Mouse (Mus musculus) limb, embryonic 14.5 days (tissue): Measurements from ENCODE around the gene Reg4. TPM values are rescaled to one million over a fixed set of nuclear protein-coding genes. Genes with fewer than 3 reads are reported as not detected.

Experiments
- ATAC-seq: fragments of 200-750 bp; cut with Nextera tagmentation; 2 replicates; pipeline ENCODE4 v1.8.0; 2017; ENCODE audit warnings: low read depth, moderate number of reproducible peaks, moderate TSS enrichment; ENCODE audit not compliant: low FRiP score
- DNase-seq: peaks from one replicate; pipeline ENCODE4 v3.0.0-alpha.2; 2015; ENCODE audit warnings: low spot score
- H3K27ac ChIP-seq: fragments of 300-500 bp; sonication (generic); replicated peaks from 2 replicates; pipeline ENCODE4 v1.5.1; 2014; ENCODE audit warnings: low read depth, mild to moderate bottlenecking, low read length, moderate library complexity, mixed read lengths
- H3K27me3 ChIP-seq: fragments of 300-500 bp; sonication (generic); 2 replicates; pipeline ENCODE4 v1.6.1; 2014; ENCODE audit warnings: low read length, mixed read lengths; ENCODE audit not compliant: control insufficient read depth, insufficient read depth
- H3K36me3 ChIP-seq: fragments of 300-500 bp; sonication (generic); 2 replicates; pipeline ENCODE4 v1.6.1; 2014; ENCODE audit warnings: mild to moderate bottlenecking, low read length, moderate library complexity, mixed read lengths; ENCODE audit not compliant: control insufficient read depth, insufficient read depth
- H3K4me1 ChIP-seq: fragments of 300-500 bp; sonication (generic); 2 replicates; pipeline ENCODE4 v1.6.1; 2014; ENCODE audit warnings: antibody characterized with exemption, low read length, mixed read lengths; ENCODE audit not compliant: control insufficient read depth, insufficient read depth
- H3K4me2 ChIP-seq: fragments of 300-500 bp; sonication (generic); replicated peaks from 2 replicates; pipeline ENCODE4 v1.6.1; 2014; ENCODE audit warnings: low read depth, mild to moderate bottlenecking, low read length, moderate library complexity; ENCODE audit not compliant: severe bottlenecking
- H3K4me3 ChIP-seq: fragments of 300-500 bp; sonication (generic); replicated peaks from 2 replicates; pipeline ENCODE4 v1.5.1; 2014; ENCODE audit warnings: low read length
- H3K9ac ChIP-seq: fragments of 300-500 bp; sonication (generic); 2 replicates; pipeline ENCODE4 v1.6.1; 2014; ENCODE audit warnings: mild to moderate bottlenecking, low read depth, low read length, moderate library complexity; ENCODE audit not compliant: severe bottlenecking
- H3K9me3 ChIP-seq: fragments of 300-500 bp; sonication (generic); 2 replicates; pipeline ENCODE4 v1.6.1; 2016; ENCODE audit warnings: low read length; ENCODE audit not compliant: control insufficient read depth
- POLR2A ChIP-seq: fragments of 200-500 bp; IDR thresholded peaks from 2 replicates; pipeline ENCODE4 v1.8.0; 2012; ENCODE audit warnings: inconsistent platforms, mild to moderate bottlenecking, moderate library complexity, borderline replicate concordance; ENCODE audit not compliant: insufficient read depth, insufficient read length; ENCODE audit errors: extremely low read depth
- WGBS: fragments of 180-500 bp; shearing (Covaris S2); extraction: QIAGEN DNeasy Blood & Tissue Kit; methylation state at CpG from one replicate; pipeline ENCODE4 v1.1.7; 2014; 5-methylcytosine and 5-hydroxymethylcytosine counted together
- polyA plus RNA-seq, 2 experiments: library from polyadenylated mRNA; depleted of rRNA in 1 of 2; stranded (reverse) in 1 of 2; unstranded in 1 of 2; fragments of >200 nt; fragmentation: Nextera tagmentation in 1 of 2; extraction: Ambion mirVana in 1 of 2; gene quantifications; 2 replicates each; pipeline versions ENCODE4 v1.2.1 to v1.2.3; 2012 to 2014

Reg4 gene
- polyA plus RNA-seq, 2 experiments = not detected

DNA sequence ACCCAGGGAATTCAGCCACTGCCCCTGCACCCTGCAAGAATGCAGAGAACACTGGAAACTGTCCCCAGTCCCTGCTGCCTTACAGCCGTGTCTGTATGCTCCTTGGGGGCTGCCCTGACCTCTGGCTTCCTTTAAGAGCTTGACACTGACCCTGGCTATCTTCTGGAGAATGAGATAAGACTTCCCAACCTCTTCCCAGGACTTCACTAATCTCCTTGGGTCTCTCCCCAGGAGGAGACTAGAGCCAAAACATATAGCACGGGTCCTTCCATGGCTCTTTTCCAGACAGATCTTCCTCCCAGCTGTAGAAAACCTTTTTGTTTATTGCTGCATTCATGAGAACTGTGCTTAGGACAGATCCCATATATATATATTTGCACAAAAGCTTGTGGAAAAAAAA lies 3.8 kb downstream of the Reg4 start:
- no peak for TF ChIP-seq POLR2A
- Histone ChIP-seq H3K27me3 (no peaks in the 10 kb centered on the region), H3K9ac (no peak overlapping the region), H3K4me1 (no peaks in the 10 kb centered on the region), H3K36me3 (no peaks in the 10 kb centered on the region), H3K4me2 (no peak overlapping the region), H3K4me3 (no peak overlapping the region), H3K9me3 (no peaks in the 10 kb centered on the region), H3K27ac (no peak overlapping the region)
- DNase-seq (peak; percentile 29), ATAC-seq (no peak)
- 65% methylated on average over 2 of the region's 2 CpGs for WGBS

DNA sequence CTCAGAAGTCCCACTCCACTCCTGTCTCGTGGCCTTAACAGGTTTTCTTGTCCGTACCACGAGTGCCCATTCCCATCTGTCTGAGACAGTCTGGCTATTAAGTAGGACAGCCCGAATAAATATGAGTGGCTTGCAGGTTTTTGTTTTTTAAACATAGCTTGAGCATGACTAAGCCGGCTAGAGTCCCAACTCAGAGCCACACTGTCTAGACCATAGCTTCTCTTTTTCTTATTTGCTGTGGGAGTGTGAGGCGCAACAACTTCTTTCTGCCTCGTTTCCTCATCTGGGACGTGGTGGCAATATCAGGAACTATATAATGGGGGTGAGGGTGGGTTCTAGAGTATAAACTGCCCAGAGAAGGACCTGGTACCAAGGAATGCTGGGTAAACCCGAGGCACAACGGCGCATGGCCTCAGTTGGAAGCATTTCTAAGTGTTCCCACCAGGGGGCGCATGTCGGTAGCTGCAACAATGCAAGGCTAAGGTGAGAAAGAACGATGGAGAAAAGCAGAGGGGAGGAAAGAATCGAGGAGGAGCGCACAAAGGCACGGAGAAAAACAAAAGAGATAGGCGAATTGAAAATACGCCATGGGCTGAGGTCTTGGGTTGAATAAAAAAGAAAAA lies 5.1 kb downstream of the Reg4 start:
- WGBS = 37% methylated on average over 19 of the region's 19 CpGs
- Histone ChIP-seq H3K9me3 (no peaks in the 10 kb centered on the region), H3K36me3 (no peaks in the 10 kb centered on the region), H3K4me2 (no peak overlapping the region), H3K4me3 (no peak overlapping the region), H3K9ac (no peak overlapping the region), H3K27me3 (no peaks in the 10 kb centered on the region), H3K4me1 (no peaks in the 10 kb centered on the region), H3K27ac (no peak overlapping the region)
- DNase-seq (peak; percentile 65), ATAC-seq (peak; percentile 65; the same call in 1 of the 2 replicates)
- no peak for TF ChIP-seq POLR2A

DNA sequence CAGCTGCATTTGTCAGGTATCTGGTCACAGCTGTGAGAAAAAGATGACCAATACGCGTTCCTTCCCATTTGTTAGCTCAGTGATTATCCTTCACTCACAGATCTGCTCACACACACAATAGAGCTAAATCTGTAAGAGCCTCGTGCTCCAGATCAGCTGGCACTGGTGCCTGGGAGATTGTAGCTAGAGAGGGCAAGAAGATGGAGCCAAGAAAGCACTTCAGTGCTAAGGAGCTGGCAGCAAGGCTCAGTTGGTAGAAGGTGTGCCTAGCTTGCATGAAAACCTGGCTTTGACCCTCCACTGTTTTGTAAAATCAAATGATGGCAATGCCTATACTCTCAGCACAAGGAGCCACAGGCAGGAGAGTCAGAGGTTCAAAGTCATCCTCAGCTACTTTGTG lies 5.8 kb downstream of the Reg4 start:
- ATAC-seq = no peak
- Histone ChIP-seq H3K36me3 (no peaks in the 10 kb centered on the region), H3K9ac (no peak overlapping the region), H3K4me3 (no peak overlapping the region), H3K27me3 (no peaks in the 10 kb centered on the region), H3K9me3 (no peaks in the 10 kb centered on the region), H3K27ac (no peak overlapping the region), H3K4me2 (no peak overlapping the region), H3K4me1 (no peaks in the 10 kb centered on the region)
- TF ChIP-seq POLR2A = no peak
- DNase-seq = no peak
- 80% methylated on average over 3 of the region's 3 CpGs for WGBS

DNA sequence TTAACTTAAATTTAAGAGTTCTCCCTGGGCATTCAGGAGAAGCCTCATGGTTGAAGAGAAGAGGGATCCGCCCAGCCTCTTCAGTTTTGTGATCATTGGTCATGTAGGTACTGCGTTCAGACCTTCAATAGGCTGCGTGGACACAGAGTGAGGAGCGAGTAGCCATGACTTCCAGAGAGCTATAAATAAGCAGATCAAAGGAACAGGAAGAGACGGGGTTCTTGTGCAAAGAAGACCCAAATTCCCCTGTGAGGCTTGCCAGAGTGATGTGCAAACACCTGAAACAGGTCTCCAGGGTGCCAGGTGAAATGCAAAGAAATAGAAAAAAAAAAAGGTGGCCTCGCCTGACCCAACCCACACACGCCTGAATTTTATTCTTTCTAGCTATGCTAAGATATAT lies 8.0 kb downstream of the Reg4 start:
- Histone ChIP-seq H3K4me2 (no peak overlapping the region), H3K27me3 (no peaks in the 10 kb centered on the region), H3K4me3 (no peak overlapping the region), H3K4me1 (no peaks in the 10 kb centered on the region), H3K27ac (no peak overlapping the region), H3K9ac (no peak overlapping the region), H3K9me3 (no peaks in the 10 kb centered on the region), H3K36me3 (no peaks in the 10 kb centered on the region)
- ATAC-seq = no peak
- 74% methylated on average over 7 of the region's 7 CpGs for WGBS
- TF ChIP-seq POLR2A = no peak
- DNase-seq = no peak

DNA sequence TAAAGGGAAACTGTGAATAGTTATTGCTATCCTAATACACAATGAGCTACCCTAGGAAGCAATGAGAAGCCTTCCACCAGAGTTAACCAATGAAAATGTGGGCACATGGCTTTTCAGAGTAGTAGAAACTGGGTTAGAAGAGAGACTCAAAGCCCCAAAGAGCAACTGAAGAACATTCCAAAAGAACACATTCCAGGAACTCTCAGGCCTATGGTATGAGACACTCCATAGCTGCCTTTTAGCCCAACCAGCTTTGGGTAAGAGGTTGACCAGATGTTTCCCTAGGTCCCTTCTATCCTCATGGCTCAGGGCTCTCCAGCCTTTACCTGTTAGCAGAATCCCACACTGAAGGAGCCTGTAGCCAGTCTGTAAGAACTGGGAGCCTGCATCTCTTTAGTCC lies 11.5 kb downstream of the Reg4 start:
- H3K36me3 ChIP-seq = no peaks in the 10 kb centered on the region
- H3K9me3 ChIP-seq = no peaks in the 10 kb centered on the region
- H3K9ac ChIP-seq = no peak overlapping the region
- H3K4me1 ChIP-seq = no peaks in the 10 kb centered on the region
- H3K27me3 ChIP-seq = no peaks in the 10 kb centered on the region
- no peak overlapping the region for H3K27ac ChIP-seq
- ATAC-seq (no peak), DNase-seq (no peak)
- no peak overlapping the region for H3K4me2 ChIP-seq
- no peak overlapping the region for H3K4me3 ChIP-seq
- no peak for TF ChIP-seq POLR2A

DNA sequence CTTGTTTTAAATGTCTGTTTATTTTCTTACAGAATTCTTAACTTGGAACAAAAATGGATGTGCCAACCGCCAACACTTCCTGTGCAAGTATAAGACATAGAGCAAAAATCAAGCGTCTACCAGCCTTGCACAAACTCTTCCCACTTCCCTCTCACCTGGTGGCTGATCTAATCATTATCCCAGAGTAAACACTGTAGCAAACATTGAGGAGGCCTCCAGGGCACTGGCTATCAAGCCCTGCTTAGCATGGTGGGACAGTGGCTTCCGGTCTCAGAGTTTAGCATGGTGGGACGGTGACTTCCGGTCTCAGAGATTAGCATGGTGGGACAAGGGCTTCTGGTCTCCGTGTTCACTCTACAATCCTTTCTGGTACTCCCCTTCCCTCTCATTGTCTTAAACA lies 14.3 kb downstream of the Reg4 start:
- ATAC-seq = no peak
- no peaks in the 10 kb centered on the region for H3K9me3 ChIP-seq

More for the DNA sequence above, 14.3 kb downstream of the Reg4 start:
- 91% methylated on average over 6 of the region's 6 CpGs for WGBS
- H3K4me1 ChIP-seq = no peaks in the 10 kb centered on the region
- no peak for DNase-seq
- no peak for TF ChIP-seq POLR2A
- H3K36me3 ChIP-seq = no peaks in the 10 kb centered on the region
- no peak overlapping the region for H3K4me3 ChIP-seq
- no peak overlapping the region for H3K4me2 ChIP-seq
- no peak overlapping the region for H3K9ac ChIP-seq
- H3K27ac ChIP-seq = no peak overlapping the region
- H3K27me3 ChIP-seq = no peaks in the 10 kb centered on the region
